Mouse (Mus musculus): ENCODE measurements at regions not wholly inside any gene's neighbourhood (a gene's known extent, or its start where the extent isn't known, plus 50 kb on each side); places are given as distances from the start of the nearest gene placed in this dataset.

- no peaks in the 10 kb centered on the region for H3K36me3 ChIP-seq
- peaks cover 10% of the 10 kb centered on the region for H3K4me1 ChIP-seq (replicated peaks)
- 85% methylated on average over 10 of the region's 10 CpGs for WGBS
- ATAC-seq (ENCODE audit: low read depth) = no peak
- no peak overlapping the region for H3K27ac ChIP-seq (replicated peaks)
- H3K4me3 ChIP-seq = no peak overlapping the region
- H3K4me2 ChIP-seq = no peak overlapping the region
- H3K9me3 ChIP-seq = no peaks in the 10 kb centered on the region
- H3K27me3 ChIP-seq = no peaks in the 10 kb centered on the region
- no peak overlapping the region for H3K9ac ChIP-seq
These were observed 435.3 kb upstream of the Kif2a start for GRCm38 (mm10) chr13:107457270-107457669.

GRCm38 (mm10) chr13:107456394-107456793 lies 434.5 kb upstream of the Kif2a start:
- H3K27ac ChIP-seq (replicated peaks) = no peak overlapping the region
- no peak for ATAC-seq (ENCODE audit: low read depth)
- 73% methylated on average over 2 of the region's 2 CpGs for WGBS
- no peaks in the 10 kb centered on the region for H3K36me3 ChIP-seq
- peaks cover 3% of the 10 kb centered on the region for H3K4me1 ChIP-seq (replicated peaks)
- no peak overlapping the region for H3K4me2 ChIP-seq
- H3K27me3 ChIP-seq = no peaks in the 10 kb centered on the region
- no peak overlapping the region for H3K4me3 ChIP-seq
- H3K9ac ChIP-seq = no peak overlapping the region
- H3K9me3 ChIP-seq = no peaks in the 10 kb centered on the region

GRCm38 (mm10) chr13:107449598-107450179 lies 427.8 kb upstream of the Kif2a start:
- Histone ChIP-seq H3K9me3 (no peaks in the 10 kb centered on the region), H3K4me1 (replicated peaks) (no peaks in the 10 kb centered on the region), H3K27me3 (no peaks in the 10 kb centered on the region), H3K27ac (replicated peaks) (no peak overlapping the region), H3K4me3 (no peak overlapping the region), H3K4me2 (no peak overlapping the region), H3K36me3 (no peaks in the 10 kb centered on the region), H3K9ac (no peak overlapping the region)
- no peak for ATAC-seq (ENCODE audit: low read depth)
- WGBS = 87% methylated on average over 11 of the region's 11 CpGs

GRCm38 (mm10) chr13:107447813-107448212 lies 425.9 kb upstream of the Kif2a start:
- no peak for ATAC-seq (ENCODE audit: low read depth)
- 72% methylated on average over 2 of the region's 2 CpGs for WGBS
- H3K36me3 ChIP-seq = no peaks in the 10 kb centered on the region
- no peaks in the 10 kb centered on the region for H3K4me1 ChIP-seq (replicated peaks)
- no peaks in the 10 kb centered on the region for H3K27me3 ChIP-seq
- H3K9ac ChIP-seq = no peak overlapping the region
- no peak overlapping the region for H3K4me3 ChIP-seq
- no peak overlapping the region for H3K27ac ChIP-seq (replicated peaks)
- no peak overlapping the region for H3K4me2 ChIP-seq
- H3K9me3 ChIP-seq = no peaks in the 10 kb centered on the region

- no peaks in the 10 kb centered on the region for H3K27me3 ChIP-seq
- H3K4me3 ChIP-seq = no peak overlapping the region
- no peaks in the 10 kb centered on the region for H3K4me1 ChIP-seq (replicated peaks)
- no peaks in the 10 kb centered on the region for H3K36me3 ChIP-seq
- H3K4me2 ChIP-seq = no peak overlapping the region
- no peak overlapping the region for H3K9ac ChIP-seq
- WGBS = 82% methylated on average over 3 of the region's 3 CpGs
- H3K9me3 ChIP-seq = no peaks in the 10 kb centered on the region
- no peak overlapping the region for H3K27ac ChIP-seq (replicated peaks)
- no peak for ATAC-seq (ENCODE audit: low read depth)
These were observed 397.6 kb upstream of the Kif2a start for GRCm38 (mm10) chr13:107419363-107420155.

- Histone ChIP-seq H3K36me3 (no peaks in the 10 kb centered on the region), H3K4me2 (no peak overlapping the region), H3K4me1 (replicated peaks) (no peaks in the 10 kb centered on the region), H3K27ac (replicated peaks) (no peak overlapping the region), H3K27me3 (no peaks in the 10 kb centered on the region), H3K4me3 (no peak overlapping the region), H3K9me3 (no peaks in the 10 kb centered on the region), H3K9ac (no peak overlapping the region)
- no peak for ATAC-seq (ENCODE audit: low read depth)
These were observed 388.3 kb upstream of the Kif2a start for GRCm38 (mm10) chr13:107410267-107410666.

- H3K4me2 ChIP-seq = no peak overlapping the region
- no peak overlapping the region for H3K27ac ChIP-seq (replicated peaks)
- ATAC-seq (ENCODE audit: low read depth) = no peak
These were observed 385.7 kb upstream of the Kif2a start for GRCm38 (mm10) chr13:107407674-107408026.

GRCm38 (mm10) chr13:107406977-107407673 lies 385.2 kb upstream of the Kif2a start:
- ATAC-seq (ENCODE audit: low read depth) = peak; percentile 40; the same call in 1 of the 2 replicates
- Histone ChIP-seq H3K36me3 (no peaks in the 10 kb centered on the region), H3K9ac (no peak overlapping the region), H3K27ac (replicated peaks) (no peak overlapping the region), H3K9me3 (no peaks in the 10 kb centered on the region), H3K4me2 (no peak overlapping the region), H3K4me3 (no peak overlapping the region), H3K4me1 (replicated peaks) (no peaks in the 10 kb centered on the region), H3K27me3 (no peaks in the 10 kb centered on the region)
- WGBS = 83% methylated on average over 5 of the region's 5 CpGs

More at GRCm38 (mm10) chr13:107407674-107408026, 385.7 kb upstream of the Kif2a start:
- H3K9me3 ChIP-seq = no peaks in the 10 kb centered on the region
- H3K27me3 ChIP-seq = no peaks in the 10 kb centered on the region
- H3K36me3 ChIP-seq = no peaks in the 10 kb centered on the region
- no peak overlapping the region for H3K9ac ChIP-seq
- H3K4me1 ChIP-seq (replicated peaks) = no peaks in the 10 kb centered on the region
- 74% methylated on average over 5 of the region's 5 CpGs for WGBS
- H3K4me3 ChIP-seq = no peak overlapping the region

- H3K27me3 ChIP-seq = no peaks in the 10 kb centered on the region
- no peak overlapping the region for H3K9ac ChIP-seq
- H3K4me1 ChIP-seq (replicated peaks) = no peaks in the 10 kb centered on the region
- H3K36me3 ChIP-seq = no peaks in the 10 kb centered on the region
- H3K9me3 ChIP-seq = peaks cover 4% of the 10 kb centered on the region; the same call in 1 of the 2 replicates
- H3K27ac ChIP-seq (replicated peaks) = no peak overlapping the region
- 62% methylated on average over 8 of the region's 8 CpGs for WGBS
- no peak overlapping the region for H3K4me3 ChIP-seq
- ATAC-seq (ENCODE audit: low read depth) = no peak
- H3K4me2 ChIP-seq = no peak overlapping the region
These were observed 376.9 kb upstream of the Kif2a start for GRCm38 (mm10) chr13:107398621-107399363.

GRCm38 (mm10) chr13:107396036-107396435 lies 374.1 kb upstream of the Kif2a start:
- Histone ChIP-seq H3K9ac (no peak overlapping the region), H3K9me3 (peaks cover 4% of the 10 kb centered on the region; the same call in 1 of the 2 replicates), H3K4me3 (no peak overlapping the region), H3K27ac (replicated peaks) (no peak overlapping the region), H3K4me2 (no peak overlapping the region), H3K36me3 (no peaks in the 10 kb centered on the region), H3K27me3 (no peaks in the 10 kb centered on the region), H3K4me1 (replicated peaks) (no peaks in the 10 kb centered on the region)
- no peak for ATAC-seq (ENCODE audit: low read depth)
- 79% methylated on average over 2 of the region's 2 CpGs for WGBS

- no peaks in the 10 kb centered on the region for H3K36me3 ChIP-seq
- H3K9ac ChIP-seq = no peak overlapping the region
- no peaks in the 10 kb centered on the region for H3K4me1 ChIP-seq (replicated peaks)
- no peak overlapping the region for H3K4me3 ChIP-seq
- ATAC-seq (ENCODE audit: low read depth) = no peak
- peaks cover 4% of the 10 kb centered on the region; the same call in 1 of the 2 replicates for H3K9me3 ChIP-seq
- H3K27me3 ChIP-seq = no peaks in the 10 kb centered on the region
- H3K27ac ChIP-seq (replicated peaks) = no peak overlapping the region
- WGBS = 86% methylated on average over 1 of the region's 1 CpGs
- H3K4me2 ChIP-seq = no peak overlapping the region
These were observed 372.5 kb upstream of the Kif2a start for GRCm38 (mm10) chr13:107394451-107394850.
